Mouse (Mus musculus) stomach, postnatal 0 days (tissue): Measurements from ENCODE around the gene Scaf1.

Experiments used
- CTCF ChIP-seq: IDR thresholded peaks from 2 replicates; pipeline ENCODE4 v1.5.1; 2016; ENCODE audit warnings: antibody characterized with exemption, low read depth, mild to moderate bottlenecking, moderate library complexity
- EP300 ChIP-seq: optimal IDR thresholded peaks from 2 replicates; pipeline ENCODE3; 2016; ENCODE audit warnings: antibody characterized with exemption

GRCm38 (mm10) chr7:44962337-44962736, 53.8 kb downstream of the Scaf1 start:
- TF ChIP-seq CTCF (no peak), EP300 (no peak)
